Mouse (Mus musculus) embryonic facial prominence, embryonic 13.5 days (tissue): ENCODE measurements around the gene Sf1. TPM values are rescaled to one million over a fixed set of nuclear protein-coding genes. Genes with fewer than 3 reads are reported as not detected.

Source experiments
- ATAC-seq: fragments of 200-750 bp; cut with Nextera tagmentation; 2 replicates; pipeline ENCODE4 v1.8.0; 2017; ENCODE audit warnings: low read depth; ENCODE audit not compliant: insufficient number of reproducible peaks, insufficient read depth, low FRiP score, low TSS enrichment
- H3K27ac ChIP-seq: fragments of 300-500 bp; sonication (generic); 2 replicates; pipeline ENCODE4 v1.5.1; 2015; ENCODE audit warnings: moderate library complexity, mild to moderate bottlenecking, inconsistent platforms
- H3K27me3 ChIP-seq: fragments of 300-500 bp; sonication (generic); 2 replicates; pipeline ENCODE4 v1.6.1; 2015; ENCODE audit warnings: mild to moderate bottlenecking, inconsistent platforms
- H3K36me3 ChIP-seq: fragments of 300-500 bp; sonication (generic); 2 replicates; pipeline ENCODE4 v1.6.1; 2015; ENCODE audit warnings: mild to moderate bottlenecking, inconsistent platforms
- H3K4me1 ChIP-seq: fragments of 300-500 bp; sonication (generic); 2 replicates; pipeline ENCODE4 v1.6.1; 2015; ENCODE audit warnings: inconsistent platforms
- H3K4me2 ChIP-seq: fragments of 300-500 bp; sonication (generic); 2 replicates; pipeline ENCODE4 v1.6.1; 2015; ENCODE audit warnings: moderate library complexity, mild to moderate bottlenecking, inconsistent platforms
- H3K4me3 ChIP-seq: fragments of 300-500 bp; sonication (generic); 2 replicates; pipeline ENCODE4 v1.5.1; 2015; ENCODE audit warnings: mild to moderate bottlenecking, inconsistent platforms
- H3K9ac ChIP-seq: fragments of 300-500 bp; sonication (generic); 2 replicates; pipeline ENCODE4 v1.6.1; 2015; ENCODE audit warnings: mild to moderate bottlenecking, inconsistent platforms
- H3K9me3 ChIP-seq: fragments of 300-500 bp; sonication (generic); 2 replicates; pipeline ENCODE4 v1.6.1; 2016; ENCODE audit warnings: inconsistent platforms
- WGBS: fragments of 180-500 bp; shearing (Covaris S2); methylation state at CpG from one replicate; pipeline ENCODE4 v1.1.7; 2015; ENCODE audit warnings: mixed read lengths; 5-methylcytosine and 5-hydroxymethylcytosine counted together
- polyA plus RNA-seq: library from polyadenylated mRNA; unstranded; fragments of >200 nt; fragmentation: Nextera tagmentation; extraction: Ambion mirVana; gene quantifications from 2 replicates; pipeline ENCODE4 v1.2.1, GENCODE M21; 2015

Sf1 gene
- polyA plus RNA-seq, 1 experiment from 2014 or later = 151 TPM

DNA sequence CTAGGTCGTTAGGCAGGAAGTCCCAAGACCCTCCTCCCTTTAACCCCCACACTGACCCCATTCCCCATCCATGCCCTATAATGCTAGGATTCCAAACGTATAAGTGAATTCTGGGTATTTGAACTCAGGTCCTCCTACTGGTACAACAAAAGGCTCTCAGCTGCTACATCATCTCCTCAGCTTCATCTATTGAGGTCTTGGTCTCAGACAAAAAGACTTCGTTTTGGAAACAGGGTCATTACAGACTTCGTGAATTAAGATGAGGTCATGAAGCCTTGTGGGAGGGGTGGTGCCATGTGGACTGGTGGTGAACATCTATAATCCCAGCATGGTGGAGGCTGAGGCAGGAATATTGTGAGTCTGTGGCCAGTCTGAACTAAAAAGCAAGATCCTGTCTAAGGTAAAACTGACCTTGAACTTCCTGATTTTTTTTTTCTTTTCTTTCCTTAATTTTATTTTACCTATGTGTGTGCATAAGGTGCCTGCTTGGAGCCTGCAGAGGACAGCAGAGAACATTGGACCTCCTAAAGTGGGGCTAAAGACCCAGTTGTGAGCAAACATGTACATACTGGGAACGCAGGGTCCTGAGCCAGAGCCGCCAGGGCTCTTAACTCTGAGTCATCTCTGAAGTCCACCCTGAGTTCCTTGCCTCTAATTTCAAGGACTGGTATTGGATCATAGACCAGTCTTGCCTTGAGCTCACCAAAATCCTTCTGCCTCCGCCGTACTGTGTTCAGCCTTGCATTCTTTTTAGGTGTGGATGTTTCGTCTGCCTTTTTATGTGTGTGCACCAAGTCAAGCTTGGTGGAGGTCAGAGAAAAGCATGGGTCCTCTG lies 29.5 kb upstream of the Sf1 start:
- H3K36me3 ChIP-seq = peaks cover 25% of the 10 kb centered on the region
- H3K4me3 ChIP-seq = peak overlapping the region; percentile 87
- ATAC-seq = no peak
- peak overlapping the region; percentile 78 for H3K4me2 ChIP-seq
- 66% methylated on average over 9 of the region's 9 CpGs for WGBS
- peak overlapping the region; percentile 85 for H3K27ac ChIP-seq
- H3K9ac ChIP-seq = peak overlapping the region; percentile 63; the same call in 1 of the 2 replicates
- H3K9me3 ChIP-seq = no peaks in the 10 kb centered on the region
- H3K4me1 ChIP-seq = peaks cover 35% of the 10 kb centered on the region
- no peaks in the 10 kb centered on the region for H3K27me3 ChIP-seq

DNA sequence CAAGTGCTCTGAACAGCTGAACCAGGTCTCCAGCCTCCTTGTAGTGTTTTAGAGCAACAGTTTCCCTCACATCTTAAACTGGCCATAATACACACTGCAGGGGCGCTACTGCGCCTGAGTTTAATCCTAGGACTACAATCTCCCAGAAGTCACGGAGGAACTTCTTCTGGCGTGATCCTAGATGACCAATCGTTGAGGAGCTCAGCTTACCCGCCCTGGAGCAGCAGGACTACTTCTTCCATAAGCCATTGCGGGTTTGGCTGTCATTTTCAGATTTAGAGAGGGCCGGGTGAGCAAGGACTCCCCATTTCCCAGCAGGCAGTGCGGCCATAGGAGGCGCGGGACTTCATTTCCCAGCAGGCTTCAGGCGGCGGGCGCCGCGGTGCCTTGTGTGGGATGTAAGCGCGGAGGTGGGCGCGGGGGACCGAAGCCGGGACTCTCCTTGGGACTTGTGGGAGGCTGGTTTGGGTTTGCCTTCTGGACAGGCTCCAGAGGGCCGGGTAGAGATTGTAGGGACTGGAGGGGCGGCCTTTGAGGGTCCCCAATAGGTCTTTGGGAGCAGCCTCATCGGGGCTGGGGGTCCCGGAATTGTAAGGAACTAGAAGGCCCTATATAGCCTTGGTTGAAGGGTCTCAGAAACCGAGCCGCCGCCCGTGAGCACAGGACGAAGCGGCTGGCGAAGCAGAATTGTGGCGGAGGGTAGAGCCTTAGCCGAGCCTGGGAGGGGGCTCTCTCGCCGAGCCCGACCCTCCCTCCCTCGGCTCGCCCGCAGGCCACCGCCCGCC lies 28.6 kb upstream of the Sf1 start, which contains the start of gene Men1:
Gene Men1, plus strand, starts transcription at position 307 of the 785 bp plus-strand sequence.
- WGBS = under 1% methylated on average over 42 of the region's 43 CpGs

DNA sequence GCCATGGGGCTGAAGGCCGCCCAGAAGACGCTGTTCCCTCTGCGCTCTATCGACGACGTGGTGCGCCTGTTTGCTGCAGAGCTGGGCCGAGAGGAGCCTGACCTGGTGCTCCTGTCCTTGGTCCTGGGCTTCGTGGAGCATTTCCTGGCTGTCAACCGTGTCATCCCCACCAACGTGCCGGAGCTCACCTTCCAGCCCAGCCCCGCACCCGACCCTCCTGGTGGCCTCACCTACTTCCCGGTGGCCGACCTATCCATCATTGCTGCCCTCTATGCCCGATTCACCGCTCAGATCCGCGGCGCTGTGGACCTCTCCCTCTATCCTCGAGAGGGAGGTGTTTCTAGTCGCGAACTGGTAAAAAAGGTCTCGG lies 28.0 kb upstream of the Sf1 start:
- H3K4me1 ChIP-seq = peaks cover 40% of the 10 kb centered on the region
- peak overlapping the region; percentile 91 for H3K9ac ChIP-seq
- H3K27ac ChIP-seq = peak overlapping the region; percentile 85
- no peaks in the 10 kb centered on the region for H3K9me3 ChIP-seq
- peak overlapping the region; percentile 87 for H3K4me3 ChIP-seq
- H3K36me3 ChIP-seq = peaks cover 40% of the 10 kb centered on the region
- no peak for ATAC-seq
- H3K27me3 ChIP-seq = no peaks in the 10 kb centered on the region
- peak overlapping the region; percentile 78 for H3K4me2 ChIP-seq
- WGBS = under 1% methylated on average over 25 of the region's 25 CpGs

More for the DNA sequence above, 28.6 kb upstream of the Sf1 start, which contains the start of gene Men1:
- ATAC-seq = peak; percentile 92
- peaks cover 34% of the 10 kb centered on the region for H3K36me3 ChIP-seq
- peak within 1 kb of the TSS; percentile 78 for H3K4me2 ChIP-seq
- H3K9ac ChIP-seq = peak within 1 kb of the TSS; percentile 91
- H3K27me3 ChIP-seq = no peaks in the 10 kb centered on the region
- H3K27ac ChIP-seq = peak within 1 kb of the TSS; percentile 85
- H3K9me3 ChIP-seq = no peaks in the 10 kb centered on the region
- peak within 1 kb of the TSS; percentile 87 for H3K4me3 ChIP-seq
- peaks cover 35% of the 10 kb centered on the region for H3K4me1 ChIP-seq

DNA sequence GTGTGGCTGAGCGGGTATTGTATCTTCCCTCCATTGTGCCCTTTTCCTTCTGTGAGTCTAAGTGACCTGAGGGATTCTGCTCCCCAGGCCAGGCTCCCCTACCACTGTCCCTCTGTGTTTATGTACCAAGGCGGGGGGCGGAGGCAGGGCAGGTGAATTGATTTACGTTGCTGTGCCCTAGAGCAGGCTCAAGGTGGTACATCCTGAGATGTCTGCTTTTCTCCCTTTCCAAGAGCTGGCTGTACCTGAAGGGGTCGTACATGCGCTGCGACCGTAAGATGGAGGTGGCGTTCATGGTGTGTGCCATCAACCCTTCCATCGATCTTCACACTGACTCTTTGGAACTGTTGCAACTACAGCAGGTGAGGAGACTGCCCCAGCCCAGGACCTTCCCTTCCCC lies 26.6 kb upstream of the Sf1 start:
- no peaks in the 10 kb centered on the region for H3K27me3 ChIP-seq
- peak overlapping the region; percentile 91 for H3K9ac ChIP-seq
- no peaks in the 10 kb centered on the region for H3K9me3 ChIP-seq
- H3K4me1 ChIP-seq = peaks cover 45% of the 10 kb centered on the region
- no peak overlapping the region for H3K27ac ChIP-seq
- H3K4me2 ChIP-seq = peak overlapping the region; percentile 78
- peak overlapping the region; percentile 87 for H3K4me3 ChIP-seq
- H3K36me3 ChIP-seq = peaks cover 40% of the 10 kb centered on the region
- WGBS = 96% methylated on average over 10 of the region's 10 CpGs
- ATAC-seq = no peak

DNA sequence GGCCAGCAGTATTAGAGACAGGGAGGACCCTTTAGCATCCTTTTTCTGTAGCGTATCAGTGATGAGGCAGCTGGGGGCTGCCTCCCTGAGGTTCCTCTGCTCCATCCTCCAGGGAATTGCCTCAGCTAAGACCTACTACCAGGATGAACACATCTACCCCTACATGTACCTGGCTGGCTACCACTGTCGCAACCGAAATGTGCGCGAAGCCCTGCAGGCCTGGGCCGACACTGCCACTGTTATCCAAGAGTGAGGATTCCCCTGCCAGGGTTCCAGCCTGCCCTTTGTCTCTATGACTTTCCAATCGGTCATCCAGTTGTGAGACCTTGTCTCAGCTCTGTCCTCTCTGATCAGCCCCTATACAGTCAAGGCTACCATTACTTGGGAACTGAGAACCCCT lies 25.3 kb upstream of the Sf1 start:
- Histone ChIP-seq H3K9me3 (no peaks in the 10 kb centered on the region), H3K4me1 (peaks cover 44% of the 10 kb centered on the region), H3K27me3 (no peaks in the 10 kb centered on the region), H3K9ac (0 out of 2 replicates have a peak overlapping the region, but pooled peaks have one; percentile 11), H3K4me2 (no peak overlapping the region), H3K36me3 (peaks cover 43% of the 10 kb centered on the region), H3K4me3 (no peak overlapping the region), H3K27ac (no peak overlapping the region)
- ATAC-seq = no peak
- 93% methylated on average over 7 of the region's 7 CpGs for WGBS

DNA sequence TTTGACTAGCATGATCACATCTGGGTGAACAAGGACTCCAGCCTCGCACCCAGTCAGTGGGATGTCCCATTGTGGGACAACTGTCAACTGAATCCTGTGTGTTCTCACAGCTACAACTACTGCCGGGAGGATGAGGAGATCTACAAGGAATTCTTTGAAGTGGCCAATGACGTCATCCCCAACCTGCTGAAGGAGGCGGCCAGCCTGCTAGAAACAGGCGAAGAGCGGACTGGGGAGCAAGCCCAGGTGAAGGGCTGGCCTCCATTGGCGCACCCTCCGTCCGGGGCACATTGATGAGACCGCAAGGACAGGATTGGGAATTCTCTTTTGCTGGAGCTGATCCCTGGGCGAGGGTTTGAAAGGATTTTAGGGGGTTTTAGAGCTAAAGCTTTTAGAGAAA lies 24.8 kb upstream of the Sf1 start:
- 90% methylated on average over 11 of the region's 11 CpGs for WGBS
- Histone ChIP-seq H3K9me3 (no peaks in the 10 kb centered on the region), H3K4me2 (no peak overlapping the region), H3K36me3 (peaks cover 49% of the 10 kb centered on the region), H3K27ac (no peak overlapping the region), H3K9ac (no peak overlapping the region), H3K27me3 (no peaks in the 10 kb centered on the region), H3K4me3 (no peak overlapping the region), H3K4me1 (peaks cover 44% of the 10 kb centered on the region)
- no peak for ATAC-seq

DNA sequence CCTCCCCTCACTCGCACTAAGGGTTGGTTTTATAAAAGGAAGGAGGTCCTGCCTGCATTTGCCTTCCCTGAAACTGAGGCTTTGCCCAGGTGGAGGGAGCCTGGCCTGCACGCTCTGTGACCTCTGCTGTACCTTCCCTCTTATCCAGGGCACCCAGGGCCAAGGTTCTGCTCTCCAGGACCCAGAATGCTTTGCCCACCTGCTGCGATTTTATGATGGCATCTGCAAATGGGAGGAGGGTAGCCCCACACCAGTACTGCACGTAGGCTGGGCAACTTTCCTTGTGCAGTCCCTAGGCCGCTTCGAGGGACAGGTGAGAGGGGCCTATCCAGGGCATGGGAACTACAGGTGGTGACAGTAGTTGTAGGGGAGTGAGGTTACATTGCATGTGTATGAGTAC lies 24.3 kb upstream of the Sf1 start:
- ATAC-seq = no peak
- WGBS = 96% methylated on average over 6 of the region's 6 CpGs

DNA sequence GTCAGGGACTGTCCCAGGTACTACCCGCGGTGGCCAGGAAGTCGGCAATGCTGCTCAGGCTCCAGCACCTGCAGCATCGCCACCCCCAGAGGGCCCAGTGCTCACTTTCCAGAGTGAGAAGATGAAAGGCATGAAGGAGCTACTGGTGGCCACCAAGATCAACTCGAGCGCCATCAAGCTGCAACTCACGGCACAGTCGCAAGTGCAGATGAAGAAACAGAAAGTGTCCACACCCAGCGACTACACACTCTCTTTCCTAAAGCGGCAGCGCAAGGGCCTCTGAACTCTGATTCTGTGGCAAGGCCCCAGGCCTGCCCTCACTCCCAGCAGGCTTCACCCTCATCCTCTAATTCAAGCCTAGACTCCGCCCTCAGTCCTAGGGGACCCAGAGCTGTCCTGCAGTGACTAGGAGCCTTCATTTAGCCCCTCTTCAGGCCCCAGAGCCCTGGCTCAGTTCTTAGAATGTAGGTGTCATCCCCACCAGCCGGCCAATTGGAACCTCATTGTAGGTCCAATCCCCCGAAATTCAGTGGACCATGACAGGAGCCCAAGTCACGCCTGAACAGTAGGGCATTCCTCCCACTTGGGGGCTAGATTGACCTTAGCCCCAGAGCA lies 23.5 kb upstream of the Sf1 start:
- peaks cover 39% of the 10 kb centered on the region for H3K4me1 ChIP-seq
- H3K9me3 ChIP-seq = no peaks in the 10 kb centered on the region
- H3K36me3 ChIP-seq = peaks cover 62% of the 10 kb centered on the region
- no peak for ATAC-seq
- no peak overlapping the region; the same call in 1 of the 2 replicates for H3K27ac ChIP-seq
- WGBS = 70% methylated on average over 15 of the region's 15 CpGs
- peak overlapping the region; percentile 67; the same call in 1 of the 2 replicates for H3K4me3 ChIP-seq
- H3K4me2 ChIP-seq = peak overlapping the region; percentile 90; the same call in 1 of the 2 replicates
- no peak overlapping the region for H3K9ac ChIP-seq
- no peaks in the 10 kb centered on the region for H3K27me3 ChIP-seq

More for the DNA sequence above, 24.3 kb upstream of the Sf1 start:
- Histone ChIP-seq H3K9ac (no peak overlapping the region), H3K9me3 (no peaks in the 10 kb centered on the region), H3K27ac (no peak overlapping the region), H3K4me1 (peaks cover 42% of the 10 kb centered on the region), H3K27me3 (no peaks in the 10 kb centered on the region), H3K4me2 (no peak overlapping the region), H3K36me3 (peaks cover 54% of the 10 kb centered on the region), H3K4me3 (no peak overlapping the region)

DNA sequence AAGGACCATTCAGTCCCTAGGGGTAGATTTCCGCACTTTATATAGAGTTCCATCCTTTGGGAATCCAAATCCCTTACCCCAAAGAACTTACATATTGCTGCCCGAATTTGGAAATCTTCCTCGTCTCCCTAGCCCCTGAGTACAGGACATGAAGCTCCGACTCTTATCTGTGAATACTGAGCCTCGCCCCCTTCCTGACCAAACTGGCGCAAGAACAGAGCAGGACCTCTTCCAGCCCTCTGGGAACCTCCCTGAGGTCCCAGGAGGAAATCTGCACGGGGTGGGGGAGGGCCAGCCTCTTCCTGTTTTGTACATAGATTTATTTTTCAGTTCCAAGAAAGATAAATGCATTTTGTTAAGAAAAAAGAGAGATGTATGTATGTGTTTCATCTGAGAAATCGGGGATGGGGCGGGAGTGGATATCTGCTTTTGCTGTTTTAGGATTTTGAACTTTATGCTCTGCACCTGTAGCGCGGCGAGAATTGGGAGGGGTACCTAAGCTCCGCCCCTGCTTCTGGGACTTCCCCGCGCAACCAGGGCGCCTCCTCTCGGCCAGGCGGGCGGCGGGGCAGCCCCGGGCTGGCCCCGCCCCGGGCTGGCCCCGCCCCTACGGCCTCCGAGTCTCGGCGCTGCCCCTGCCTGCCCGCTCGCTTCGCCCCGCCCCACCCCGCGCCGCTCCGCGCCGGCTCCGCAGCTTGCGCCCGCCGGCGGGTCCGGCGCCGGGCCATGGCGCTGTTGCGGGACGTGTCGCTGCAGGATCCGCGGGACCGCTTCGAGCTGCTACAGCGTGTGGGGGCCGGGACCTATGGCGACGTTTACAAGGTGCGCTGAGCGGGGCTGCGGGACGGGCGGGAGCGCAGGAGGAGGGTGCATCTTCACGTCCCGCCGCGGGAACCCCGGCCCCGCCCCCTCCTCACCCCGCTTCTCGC lies 22.7 kb upstream of the Sf1 start, which contains the start of gene Map4k2:
Gene Map4k2, plus strand, starts transcription at position 612 of the 929 bp plus-strand sequence.
- peak; percentile 63; the same call in 1 of the 2 replicates for ATAC-seq
- peak within 1 kb of the TSS; percentile 90 for H3K4me2 ChIP-seq
- H3K4me1 ChIP-seq = peaks cover 36% of the 10 kb centered on the region
- H3K27ac ChIP-seq = no peak within 1 kb of the TSS; the same call in 1 of the 2 replicates
- peak within 1 kb of the TSS; percentile 67 for H3K4me3 ChIP-seq
- H3K27me3 ChIP-seq = no peaks in the 10 kb centered on the region
- 7% methylated on average over 65 of the region's 72 CpGs for WGBS
- H3K9ac ChIP-seq = peak within 1 kb of the TSS; percentile 77
- peaks cover 70% of the 10 kb centered on the region for H3K36me3 ChIP-seq
- H3K9me3 ChIP-seq = no peaks in the 10 kb centered on the region

DNA sequence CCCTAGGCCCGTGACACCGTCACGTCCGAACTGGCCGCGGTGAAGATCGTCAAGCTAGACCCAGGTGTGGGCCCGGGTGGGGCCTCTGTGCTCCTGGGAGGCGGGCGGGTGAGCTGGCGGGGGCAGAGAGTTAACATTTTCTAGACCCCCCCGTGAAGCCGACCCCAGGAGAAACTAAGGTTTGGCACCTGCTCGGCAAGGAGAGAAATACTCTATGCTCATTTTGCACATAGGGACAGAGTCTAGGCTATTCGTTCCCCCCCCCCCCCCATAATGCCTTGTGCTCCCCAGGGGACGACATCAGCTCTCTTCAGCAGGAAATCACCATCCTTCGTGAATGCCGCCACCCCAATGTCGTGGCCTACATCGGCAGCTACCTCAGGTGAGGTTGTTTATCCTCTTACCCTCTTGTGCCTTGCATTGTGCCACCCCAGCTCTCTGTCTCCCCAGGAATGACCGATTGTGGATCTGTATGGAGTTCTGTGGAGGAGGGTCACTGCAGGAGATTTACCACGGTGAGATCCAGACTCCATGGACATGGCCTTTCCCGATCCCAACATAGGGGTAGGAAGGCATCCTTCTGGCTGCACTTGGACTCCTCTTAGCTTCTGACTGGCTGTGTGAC lies 21.9 kb upstream of the Sf1 start:
- Histone ChIP-seq H3K27ac (no peak overlapping the region), H3K9me3 (no peaks in the 10 kb centered on the region), H3K36me3 (peaks cover 76% of the 10 kb centered on the region), H3K4me2 (peak overlapping the region; percentile 90), H3K27me3 (no peaks in the 10 kb centered on the region), H3K4me3 (peak overlapping the region; percentile 67), H3K9ac (peak overlapping the region; percentile 77), H3K4me1 (peaks cover 28% of the 10 kb centered on the region)
- no peak for ATAC-seq
- WGBS = 18% methylated on average over 16 of the region's 23 CpGs
